Mouse (Mus musculus) granulocyte monocyte progenitor cell, adult 5-6 weeks (primary cell): ENCODE measurements around the gene Kcnb1. TPM values are rescaled to one million over a fixed set of nuclear protein-coding genes. Genes with fewer than 3 reads are reported as not detected.
"Not testable (repeated sequence)": the region's sequence is repeated elsewhere in the genome, so short reads cannot be mapped to it uniquely, and the experiment has no call there.

ENCODE experiments used
- ATAC-seq: replicated peaks from 2 replicates; pipeline ENCODE4 v1.8.0; 2016; ENCODE audit warnings: mild to moderate bottlenecking, moderate TSS enrichment, inconsistent platforms; ENCODE audit not compliant: poor library complexity, severe bottlenecking
- total RNA-seq, 2 experiments: library from RNA; stranded (forward) in 1 of 2; stranded (reverse) in 1 of 2; fragments of 200-712, 200-1000 nt in 1 of 2; fragments of >200 nt in 1 of 2; fragmentation: Nextera tagmentation in 1 of 2; gene quantifications; 2 replicates each; pipeline ENCODE4 v1.2.3; 2014 to 2017

Kcnb1 gene
- total RNA-seq, 2 experiments from 2014 or later = 1.7 TPM; not detected in 1

- ATAC-seq = no peak
Measured at GRCm38 (mm10) chr2:167205918-167206629, 16.1 kb upstream of the Kcnb1 start.

GRCm38 (mm10) chr2:167204686-167205085 is 14.7 kb upstream of the Kcnb1 start:
- not testable (repeated sequence) for ATAC-seq

GRCm38 (mm10) chr2:167203505-167204166 is 13.7 kb upstream of the Kcnb1 start:
- no peak for ATAC-seq

- ATAC-seq = no peak
Measured at GRCm38 (mm10) chr2:167201463-167202291, 11.7 kb upstream of the Kcnb1 start.

- no peak for ATAC-seq
Measured at GRCm38 (mm10) chr2:167198660-167199427, 8.9 kb upstream of the Kcnb1 start.

GRCm38 (mm10) chr2:167193361-167193760 is 3.4 kb upstream of the Kcnb1 start:
- no peak for ATAC-seq

- ATAC-seq = no peak
Measured at GRCm38 (mm10) chr2:167189291-167190075, 472 bp downstream of the Kcnb1 start.

- peak; percentile 94 for ATAC-seq
Measured at GRCm38 (mm10) chr2:167188315-167189207, 1.4 kb downstream of the Kcnb1 start.

GRCm38 (mm10) chr2:167187119-167187518 is 2.8 kb downstream of the Kcnb1 start:
- ATAC-seq = no peak

GRCm38 (mm10) chr2:167186544-167186943 is 3.4 kb downstream of the Kcnb1 start:
- ATAC-seq = no peak

GRCm38 (mm10) chr2:167186003-167186402 is 4.0 kb downstream of the Kcnb1 start:
- ATAC-seq = no peak

- no peak for ATAC-seq
Measured at GRCm38 (mm10) chr2:167185432-167185831, 4.5 kb downstream of the Kcnb1 start.

- ATAC-seq = no peak
Measured at GRCm38 (mm10) chr2:167181662-167182389, 8.1 kb downstream of the Kcnb1 start.

GRCm38 (mm10) chr2:167181096-167181495 is 8.9 kb downstream of the Kcnb1 start:
- no peak for ATAC-seq

- no peak for ATAC-seq
Measured at GRCm38 (mm10) chr2:167179301-167179700, 10.7 kb downstream of the Kcnb1 start.

- ATAC-seq = no peak
Measured at GRCm38 (mm10) chr2:167177231-167177641, 12.7 kb downstream of the Kcnb1 start.

- no peak for ATAC-seq
Measured at GRCm38 (mm10) chr2:167175284-167175683, 14.7 kb downstream of the Kcnb1 start.
